Mouse (Mus musculus): ENCODE results near the gene Ski.

GRCm38 (mm10) chr4:155221599-155222551, 517 bp downstream of the Ski start:
- no peak; the same call in none of the 2 replicates for TF ChIP-seq CTCF (IDR thresholded peaks at IDR 0.05)
- no peak for TF ChIP-seq EP300 (IDR thresholded peaks at IDR 0.05)
